Mouse (Mus musculus): Measurements from ENCODE around the gene Ubqln1. TPM values are rescaled to one million over a fixed set of nuclear protein-coding genes. Genes with fewer than 3 reads are reported as not detected.

The Ubqln1 gene
- polyA plus RNA-seq, 1 experiment: 96.6 TPM

- 65% methylated on average over 5 of the region's 5 CpGs for WGBS
- DNase-seq: no peak
- no peak overlapping the region for H3K4me3 ChIP-seq (replicated peaks; ENCODE audit: extremely low read depth, low read depth, low read length)
- peaks cover 2% of the 10 kb centered on the region; the same call in 1 of the 2 replicates for H3K4me1 ChIP-seq (ENCODE audit: control insufficient read depth, insufficient read depth, low read length)
- TF ChIP-seq POLR2A (IDR thresholded peaks at IDR 0.05; ENCODE audit: borderline replicate concordance, extremely low read depth, low read depth, low read length) (no peak), CTCF (IDR thresholded peaks at IDR 0.05; ENCODE audit: insufficient read depth, low read length) (no peak)
These were observed 26.0 kb downstream of the Ubqln1 start for GRCm38 (mm10) chr13:58189473-58189872.

- WGBS: 63% methylated on average over 4 of the region's 4 CpGs
- TF ChIP-seq CTCF (IDR thresholded peaks at IDR 0.05; ENCODE audit: insufficient read depth, low read length) (peak; percentile 91), POLR2A (IDR thresholded peaks at IDR 0.05; ENCODE audit: borderline replicate concordance, extremely low read depth, low read depth, low read length) (no peak)
These were observed 27.0 kb downstream of the Ubqln1 start for GRCm38 (mm10) chr13:58188412-58188811.

GRCm38 (mm10) chr13:58187751-58188150 lies 27.7 kb downstream of the Ubqln1 start:
- WGBS: 92% methylated on average over 3 of the region's 3 CpGs

More at GRCm38 (mm10) chr13:58188412-58188811, 27.0 kb downstream of the Ubqln1 start:
- DNase-seq: peak; percentile 83
- Histone ChIP-seq H3K4me3 (replicated peaks; ENCODE audit: extremely low read depth, low read depth, low read length) (no peak overlapping the region), H3K4me1 (ENCODE audit: control insufficient read depth, insufficient read depth, low read length) (peaks cover 2% of the 10 kb centered on the region; the same call in 1 of the 2 replicates)

GRCm38 (mm10) chr13:58186281-58186680 lies 29.2 kb downstream of the Ubqln1 start:
- DNase-seq: no peak
- peaks cover 2% of the 10 kb centered on the region; the same call in 1 of the 2 replicates for H3K4me1 ChIP-seq (ENCODE audit: control insufficient read depth, insufficient read depth, low read length)
- H3K4me3 ChIP-seq (replicated peaks; ENCODE audit: extremely low read depth, low read depth, low read length): no peak overlapping the region
- WGBS: 93% methylated on average over 8 of the region's 8 CpGs
- TF ChIP-seq CTCF (IDR thresholded peaks at IDR 0.05; ENCODE audit: insufficient read depth, low read length) (no peak), POLR2A (IDR thresholded peaks at IDR 0.05; ENCODE audit: borderline replicate concordance, extremely low read depth, low read depth, low read length) (no peak)

More at GRCm38 (mm10) chr13:58187751-58188150, 27.7 kb downstream of the Ubqln1 start:
- no peak for TF ChIP-seq CTCF (IDR thresholded peaks at IDR 0.05; ENCODE audit: insufficient read depth, low read length)
- TF ChIP-seq POLR2A (IDR thresholded peaks at IDR 0.05; ENCODE audit: borderline replicate concordance, extremely low read depth, low read depth, low read length): no peak
- Histone ChIP-seq H3K4me1 (ENCODE audit: control insufficient read depth, insufficient read depth, low read length) (peaks cover 2% of the 10 kb centered on the region; the same call in 1 of the 2 replicates), H3K4me3 (replicated peaks; ENCODE audit: extremely low read depth, low read depth, low read length) (no peak overlapping the region)
- DNase-seq: no peak

- H3K4me3 ChIP-seq (replicated peaks; ENCODE audit: extremely low read depth, low read depth, low read length): no peak overlapping the region
- DNase-seq: no peak
- TF ChIP-seq CTCF (IDR thresholded peaks at IDR 0.05; ENCODE audit: insufficient read depth, low read length) (no peak), POLR2A (IDR thresholded peaks at IDR 0.05; ENCODE audit: borderline replicate concordance, extremely low read depth, low read depth, low read length) (no peak)
- H3K4me1 ChIP-seq (ENCODE audit: control insufficient read depth, insufficient read depth, low read length): peaks cover 2% of the 10 kb centered on the region; the same call in 1 of the 2 replicates
- 72% methylated on average over 3 of the region's 3 CpGs for WGBS
These were observed 31.3 kb downstream of the Ubqln1 start for GRCm38 (mm10) chr13:58184111-58184510.

- Histone ChIP-seq H3K4me3 (replicated peaks; ENCODE audit: extremely low read depth, low read depth, low read length) (no peak overlapping the region), H3K4me1 (ENCODE audit: control insufficient read depth, insufficient read depth, low read length) (no peaks in the 10 kb centered on the region)
- TF ChIP-seq CTCF (IDR thresholded peaks at IDR 0.05; ENCODE audit: insufficient read depth, low read length) (no peak), POLR2A (IDR thresholded peaks at IDR 0.05; ENCODE audit: borderline replicate concordance, extremely low read depth, low read depth, low read length) (no peak)
- WGBS: 89% methylated on average over 14 of the region's 14 CpGs
- DNase-seq: no peak
These were observed 33.6 kb downstream of the Ubqln1 start for GRCm38 (mm10) chr13:58181607-58182551.

GRCm38 (mm10) chr13:58177511-58178208 lies 37.8 kb downstream of the Ubqln1 start:
- Histone ChIP-seq H3K4me3 (replicated peaks; ENCODE audit: extremely low read depth, low read depth, low read length) (no peak overlapping the region), H3K4me1 (ENCODE audit: control insufficient read depth, insufficient read depth, low read length) (no peaks in the 10 kb centered on the region)
- TF ChIP-seq CTCF (IDR thresholded peaks at IDR 0.05; ENCODE audit: insufficient read depth, low read length): no peak
- no peak for TF ChIP-seq POLR2A (IDR thresholded peaks at IDR 0.05; ENCODE audit: borderline replicate concordance, extremely low read depth, low read depth, low read length)
- 91% methylated on average over 9 of the region's 9 CpGs for WGBS
- DNase-seq: peak; percentile 100

- WGBS: 82% methylated on average over 3 of the region's 3 CpGs
- TF ChIP-seq POLR2A (IDR thresholded peaks at IDR 0.05; ENCODE audit: borderline replicate concordance, extremely low read depth, low read depth, low read length) (no peak), CTCF (IDR thresholded peaks at IDR 0.05; ENCODE audit: insufficient read depth, low read length) (no peak)
- H3K4me1 ChIP-seq (ENCODE audit: control insufficient read depth, insufficient read depth, low read length): no peaks in the 10 kb centered on the region
- H3K4me3 ChIP-seq (replicated peaks; ENCODE audit: extremely low read depth, low read depth, low read length): no peak overlapping the region
- no peak for DNase-seq
These were observed 39.3 kb downstream of the Ubqln1 start for GRCm38 (mm10) chr13:58176105-58176504.

GRCm38 (mm10) chr13:58168119-58168518 lies 47.3 kb downstream of the Ubqln1 start:
- Histone ChIP-seq H3K4me1 (ENCODE audit: control insufficient read depth, insufficient read depth, low read length) (no peaks in the 10 kb centered on the region), H3K4me3 (replicated peaks; ENCODE audit: extremely low read depth, low read depth, low read length) (no peak overlapping the region)
- no peak for DNase-seq
- no peak for TF ChIP-seq POLR2A (IDR thresholded peaks at IDR 0.05; ENCODE audit: borderline replicate concordance, extremely low read depth, low read depth, low read length)
- TF ChIP-seq CTCF (IDR thresholded peaks at IDR 0.05; ENCODE audit: insufficient read depth, low read length): no peak

All from lung, adult 2 months (tissue).